Mouse (Mus musculus): Measurements from ENCODE around the gene Clcf1.
A peak's percentile ranks its signal among the peaks of the same experiment; 100 is the strongest.

Clcf1 gene

DNA sequence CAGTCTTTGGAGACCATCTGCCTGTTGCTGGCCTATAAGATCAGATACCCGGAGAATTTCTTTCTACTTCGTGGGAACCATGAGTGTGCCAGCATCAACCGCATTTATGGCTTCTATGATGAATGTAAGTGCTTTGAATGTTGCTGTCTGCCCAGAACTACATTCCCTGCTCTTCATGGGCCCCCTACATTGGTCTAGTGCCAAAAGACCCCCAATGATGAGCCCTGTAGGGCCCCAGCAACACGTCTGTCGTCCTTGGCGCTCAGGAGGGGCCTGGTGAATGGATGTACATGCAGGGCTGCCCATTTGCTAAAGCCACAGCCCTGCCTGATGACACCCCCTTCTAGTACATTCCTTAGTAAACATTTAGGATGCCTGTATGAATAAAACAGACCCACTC, 20.9 kb upstream of the Clcf1 start:
- DNase-seq, result no peak

DNA sequence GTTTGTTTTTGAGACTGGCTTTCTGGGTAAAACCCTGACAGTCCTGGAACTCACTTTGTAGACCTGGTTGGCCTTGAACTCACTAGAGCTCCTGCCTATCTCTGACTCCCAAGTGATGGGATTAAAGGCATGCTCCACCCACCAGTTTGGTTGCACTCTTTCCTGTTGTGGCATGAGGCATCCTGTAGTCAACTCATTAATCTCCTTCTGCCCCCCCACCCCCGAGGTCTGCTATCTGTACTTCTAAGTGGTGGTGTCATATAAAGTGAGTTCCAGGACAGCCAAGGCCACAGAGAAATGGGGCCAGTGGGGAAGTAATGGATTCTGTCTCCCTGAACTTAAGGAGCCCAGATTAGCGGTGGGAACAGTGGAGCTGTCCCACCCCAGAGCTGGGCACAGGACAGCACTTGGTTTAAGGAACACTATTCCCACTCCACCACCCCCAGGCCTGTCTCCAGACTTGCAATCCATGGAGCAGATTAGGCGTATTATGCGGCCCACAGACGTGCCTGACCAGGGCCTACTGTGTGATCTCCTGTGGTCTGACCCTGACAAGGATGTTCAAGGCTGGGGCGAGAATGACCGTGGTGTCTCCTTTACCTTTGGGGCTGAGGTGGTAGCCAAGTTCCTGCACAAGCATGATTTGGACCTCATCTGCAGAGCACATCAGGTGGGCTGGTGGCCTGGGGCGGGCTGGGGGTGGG, 19.9 kb upstream of the Clcf1 start:
- no peak for DNase-seq

DNA sequence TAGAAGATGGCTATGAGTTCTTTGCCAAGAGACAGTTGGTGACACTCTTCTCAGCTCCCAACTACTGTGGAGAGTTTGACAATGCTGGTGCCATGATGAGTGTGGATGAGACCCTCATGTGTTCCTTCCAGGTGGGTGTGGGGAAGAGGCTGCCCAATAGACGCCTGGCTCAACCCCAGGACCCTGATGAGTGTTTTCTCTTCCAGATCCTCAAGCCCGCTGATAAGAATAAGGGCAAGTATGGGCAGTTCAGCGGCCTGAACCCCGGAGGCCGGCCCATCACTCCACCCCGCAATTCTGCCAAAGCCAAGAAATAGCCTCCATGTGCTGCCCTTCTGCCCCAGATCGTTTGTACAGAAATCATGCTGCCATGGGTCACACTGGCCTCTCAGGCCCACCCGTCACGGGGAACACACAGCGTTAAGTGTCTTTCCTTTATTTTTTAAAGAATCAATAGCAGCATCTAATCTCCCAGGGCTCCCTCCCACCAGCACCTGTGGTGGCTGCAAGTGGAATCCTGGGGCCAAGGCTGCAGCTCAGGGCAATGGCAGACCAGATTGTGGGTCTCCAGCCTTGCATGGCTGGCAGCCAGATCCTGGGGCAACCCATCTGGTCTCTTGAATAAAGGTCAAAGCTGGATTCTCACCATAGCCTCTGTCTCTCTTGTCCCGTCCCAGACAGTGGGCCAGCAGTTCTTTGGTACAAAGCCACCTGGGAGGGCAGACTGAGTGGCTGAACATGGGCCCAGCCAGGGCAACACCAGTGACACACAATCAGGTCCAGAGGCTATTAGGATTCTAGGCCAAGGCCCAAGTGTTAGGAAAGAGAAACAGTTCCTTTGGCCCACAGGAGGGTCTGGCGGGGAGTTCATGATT, 19.0 kb upstream of the Clcf1 start:
- DNase-seq, result no peak

DNA sequence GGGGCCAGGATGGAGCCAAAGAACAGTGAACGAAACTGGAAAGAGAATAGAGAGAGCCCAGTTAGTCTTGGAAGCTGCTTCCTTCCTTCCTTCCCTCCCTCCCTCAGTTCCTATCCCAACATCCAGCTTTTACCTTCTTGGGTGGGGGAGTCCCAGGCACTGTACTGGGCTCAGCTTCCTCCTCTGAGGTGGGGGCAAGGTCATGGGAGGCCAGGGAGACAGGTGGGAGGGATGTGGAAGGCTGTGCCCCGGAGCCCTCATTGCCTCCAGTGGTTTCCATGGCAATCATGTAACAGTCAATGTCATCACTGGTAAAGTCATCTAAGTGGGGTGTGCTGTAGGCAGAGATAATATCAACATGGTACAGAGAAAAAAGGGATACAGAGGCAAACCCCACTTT, 18.0 kb upstream of the Clcf1 start:
- no peak for DNase-seq

DNA sequence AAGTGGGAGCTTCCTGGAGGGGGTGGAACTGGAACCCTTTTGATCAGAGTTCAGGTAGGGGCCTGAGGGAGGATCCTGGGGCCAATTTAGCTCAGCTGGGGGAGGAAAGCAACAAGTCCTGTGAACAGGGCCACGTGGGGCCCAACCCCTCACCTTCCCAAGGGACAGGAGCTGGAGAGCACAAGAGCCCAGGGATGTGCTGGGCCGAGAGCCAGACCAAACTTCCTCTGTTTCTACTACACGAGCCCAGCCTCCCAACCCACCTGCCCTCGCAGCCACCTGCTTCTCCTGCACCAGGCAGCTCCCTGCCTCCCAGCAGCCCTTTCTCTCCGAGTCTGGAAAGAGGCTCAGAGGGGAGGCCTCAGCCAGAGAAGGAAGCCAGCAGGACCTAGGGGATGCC, 17.5 kb upstream of the Clcf1 start:
- DNase-seq, result no peak

DNA sequence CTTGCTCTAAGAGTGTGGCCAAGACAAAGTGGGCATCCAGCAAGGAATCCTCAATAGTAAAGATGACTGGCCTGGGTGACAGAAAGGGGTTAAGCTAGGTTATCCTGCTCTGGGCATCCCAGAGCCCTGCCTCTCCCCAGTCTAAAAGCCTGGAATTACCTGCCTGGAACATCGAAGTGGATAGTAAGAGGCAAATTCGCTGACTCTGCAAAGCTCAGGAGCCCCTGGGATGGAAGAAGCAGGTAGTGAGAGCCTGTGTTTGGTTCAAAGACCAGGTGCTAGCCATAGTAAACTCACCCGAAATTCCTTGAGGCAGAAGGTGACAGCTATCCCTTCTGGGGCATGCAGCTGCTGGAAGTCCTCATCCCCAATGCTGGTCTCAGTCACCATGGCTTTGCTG, 16.9 kb upstream of the Clcf1 start:
- DNase-seq, result no peak

DNA sequence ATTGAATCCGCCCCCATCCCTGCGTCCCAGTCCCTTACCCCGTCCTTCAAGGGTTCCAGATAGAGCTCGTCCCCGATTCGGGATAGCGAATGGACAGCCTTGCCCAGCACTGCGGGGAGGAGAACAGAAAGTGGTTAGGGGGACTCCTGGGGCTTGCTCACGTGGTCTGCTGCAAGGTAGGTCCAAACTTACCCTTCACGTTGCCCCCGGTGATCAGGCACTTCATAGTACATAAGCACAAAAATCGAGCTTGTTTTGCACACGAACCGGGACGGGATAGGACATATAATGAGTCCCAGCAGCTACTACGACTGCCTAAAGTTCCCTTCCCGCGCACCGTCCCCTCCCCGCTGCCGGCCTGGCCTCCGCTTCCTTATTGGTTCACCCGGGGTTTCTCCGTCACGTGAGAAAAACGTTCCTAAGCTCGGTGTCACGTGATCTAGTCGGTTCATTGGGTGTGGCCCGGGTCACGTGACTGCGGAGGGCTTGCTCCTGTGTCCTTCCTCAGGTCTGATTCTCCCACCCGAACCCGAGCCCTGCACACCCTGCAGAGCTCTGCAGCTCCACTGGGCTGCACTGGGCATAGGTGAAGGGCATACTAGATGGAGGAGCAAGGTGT, 12.6 kb upstream of the Clcf1 start, which contains the start of gene Rad9a:
Rad9a (minus strand) TSS at position 372 of the 619 bp plus-strand sequence.
- peak; percentile 98 for DNase-seq

DNA sequence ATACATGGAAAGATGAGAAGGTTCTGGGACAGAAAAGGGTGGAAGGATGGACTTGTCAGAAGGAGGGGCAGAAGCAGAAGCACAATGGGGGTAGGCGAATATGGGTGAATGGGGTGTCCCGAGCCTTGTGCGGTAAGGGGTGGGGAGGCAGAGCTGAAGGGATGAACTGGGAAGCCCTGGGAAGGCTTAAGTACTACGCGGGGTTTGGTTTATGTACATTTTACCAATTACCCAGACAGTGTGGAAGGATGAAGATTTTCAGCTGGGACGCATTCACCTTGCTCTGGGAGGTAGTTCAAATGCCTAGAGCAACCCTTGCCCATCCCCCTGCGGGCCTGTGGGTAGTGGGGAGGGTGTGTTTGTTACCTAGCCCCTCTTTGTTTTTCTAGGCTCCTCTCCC, 11.9 kb upstream of the Clcf1 start:
- no peak for DNase-seq

DNA sequence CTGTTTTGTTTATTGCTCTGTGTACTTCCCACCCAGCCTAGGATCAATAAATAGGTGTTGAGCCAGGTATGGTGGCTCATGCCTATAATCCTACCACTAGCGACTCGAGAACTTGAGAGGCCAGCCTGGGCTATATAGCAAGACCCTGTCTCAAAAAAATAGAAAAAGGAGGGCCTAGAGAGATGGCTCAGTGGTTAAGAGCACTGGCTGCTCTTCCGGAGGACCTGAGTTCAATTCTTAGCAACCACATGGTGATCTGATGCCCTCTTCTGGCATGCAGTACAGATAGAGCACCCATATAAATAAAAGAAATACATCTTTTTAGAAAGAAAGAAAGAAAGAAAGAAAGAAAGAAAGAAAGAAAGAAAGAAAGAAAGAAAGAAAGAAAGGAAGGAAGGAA, 10.9 kb upstream of the Clcf1 start:
- DNase-seq, result no peak

DNA sequence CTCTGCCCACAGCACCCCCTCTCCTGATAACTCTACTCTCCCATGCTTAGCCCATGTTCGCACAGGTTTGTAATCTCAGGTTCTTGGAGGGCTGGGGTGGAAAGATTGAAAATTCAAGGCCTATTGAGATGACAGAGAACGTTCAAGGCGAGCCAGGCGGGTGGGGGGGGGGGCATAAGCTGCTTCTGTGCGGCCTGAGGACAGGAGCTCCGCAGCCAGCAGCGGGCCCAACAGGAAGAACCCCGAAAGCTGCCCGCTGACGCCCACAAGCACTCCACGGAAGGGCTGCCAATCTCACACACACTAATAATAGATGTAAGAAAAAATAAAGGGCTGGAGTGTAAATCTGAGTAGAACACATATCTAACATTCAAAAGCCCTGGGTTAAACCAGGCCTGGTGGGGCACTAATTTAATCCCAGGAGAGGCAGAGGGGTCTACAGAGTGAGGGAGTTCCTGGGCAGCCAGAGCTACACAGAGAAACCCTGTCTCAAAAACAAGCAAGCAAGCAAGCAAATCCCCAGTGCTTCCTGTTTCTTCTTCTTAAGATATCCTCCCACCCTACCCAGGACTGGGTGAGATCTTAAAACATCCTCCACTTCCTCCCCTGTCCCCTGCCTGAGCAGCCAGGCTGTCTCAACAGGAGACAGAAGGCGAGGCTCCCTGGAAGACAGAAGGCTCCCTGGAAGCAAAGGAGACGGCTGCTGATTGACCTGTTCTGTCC, 10.3 kb upstream of the Clcf1 start:
- no peak for DNase-seq

DNA sequence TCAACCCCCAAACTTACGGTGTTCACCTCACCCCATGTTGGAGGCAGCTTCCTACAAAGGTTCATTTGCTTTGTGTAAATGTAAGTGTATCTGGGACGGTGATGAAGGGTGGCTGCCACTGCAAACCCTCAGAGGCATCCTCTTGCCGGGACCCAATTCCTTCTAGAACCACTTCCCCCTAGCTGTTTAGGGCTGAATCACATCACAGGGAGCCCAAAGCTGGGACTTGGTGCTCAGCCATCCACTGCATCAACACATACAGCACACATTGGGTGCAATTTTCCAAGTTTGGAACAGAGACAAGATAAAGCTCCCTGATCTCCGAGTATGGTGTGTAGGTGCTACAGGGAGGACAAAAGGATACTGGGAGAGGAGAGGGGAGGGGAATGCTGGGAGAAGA, 9.1 kb upstream of the Clcf1 start:
- DNase-seq, result no peak

DNA sequence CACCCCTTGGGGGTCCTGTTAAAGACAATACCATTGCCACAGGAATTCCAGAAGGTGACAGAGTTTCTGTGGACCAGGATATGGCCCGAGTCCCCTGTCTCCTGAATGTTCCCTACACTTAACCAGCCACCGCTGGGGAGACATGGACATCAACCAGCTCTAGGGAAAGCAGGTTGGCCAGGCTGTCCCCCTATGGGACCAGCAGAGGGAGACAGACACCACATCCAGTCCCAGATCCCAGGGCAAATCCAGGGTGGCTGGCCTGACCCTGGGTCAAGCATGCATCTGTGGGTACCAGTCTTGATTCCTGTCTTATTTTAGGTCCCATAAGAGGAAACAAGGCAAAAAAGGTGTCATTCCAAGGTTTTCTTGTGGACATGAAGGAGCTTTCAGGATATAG, 7.1 kb upstream of the Clcf1 start:
- DNase-seq, result peak; percentile 79

DNA sequence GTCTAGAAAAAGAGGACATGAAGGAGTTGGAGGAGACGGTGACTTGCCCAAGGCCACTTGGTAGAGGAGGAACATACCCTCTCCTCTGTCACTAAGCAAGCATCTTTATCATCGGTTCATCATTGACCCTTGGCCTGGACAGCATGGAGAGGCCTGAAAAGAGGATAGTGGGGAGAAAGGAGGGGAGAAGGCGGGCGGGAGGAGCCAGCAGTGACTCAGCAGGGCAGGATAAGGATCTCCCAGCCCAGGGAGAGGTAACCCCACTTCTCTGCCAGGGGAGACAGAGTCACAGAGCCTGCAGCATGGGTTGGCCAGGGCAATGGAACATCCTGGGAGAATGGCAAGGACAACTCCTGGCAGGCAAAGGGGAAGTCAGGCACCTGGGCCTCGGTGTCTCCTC, 5.5 kb upstream of the Clcf1 start:
- DNase-seq, result no peak

DNA sequence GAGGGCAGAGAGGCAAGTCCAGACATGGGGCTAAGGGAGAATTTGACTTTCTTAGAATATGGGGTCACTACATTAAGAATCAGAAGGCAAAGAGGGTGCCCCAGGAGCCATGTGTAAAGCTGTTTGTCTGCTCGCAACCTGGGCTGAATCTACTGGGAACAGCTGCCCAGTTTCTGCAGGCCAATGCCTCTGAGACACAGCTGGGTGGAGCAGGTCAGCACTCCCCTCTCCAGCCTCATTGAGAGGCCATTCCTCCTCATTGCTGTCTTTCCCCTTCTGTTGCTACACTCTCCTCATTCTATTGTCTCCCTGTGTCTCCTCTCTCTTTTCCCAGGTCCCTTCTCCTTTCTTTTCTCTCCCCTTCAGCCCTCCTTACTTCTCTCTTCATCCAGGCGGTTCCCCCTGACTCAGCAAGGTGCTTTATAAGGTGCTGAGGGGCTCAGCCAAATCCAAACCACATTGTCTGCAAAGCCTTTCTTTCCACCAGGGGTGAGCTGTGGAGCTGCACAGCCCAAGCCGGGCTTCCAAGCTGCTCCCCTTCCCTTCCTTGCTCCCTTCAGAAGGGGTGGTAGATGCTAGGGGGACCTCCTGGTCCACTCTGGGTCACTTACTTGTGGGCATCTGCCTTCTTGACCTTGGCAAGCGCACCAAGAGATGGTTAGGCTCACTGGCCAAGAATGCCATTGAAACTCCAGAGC, 2.0 kb upstream of the Clcf1 start:
- no peak for DNase-seq

DNA sequence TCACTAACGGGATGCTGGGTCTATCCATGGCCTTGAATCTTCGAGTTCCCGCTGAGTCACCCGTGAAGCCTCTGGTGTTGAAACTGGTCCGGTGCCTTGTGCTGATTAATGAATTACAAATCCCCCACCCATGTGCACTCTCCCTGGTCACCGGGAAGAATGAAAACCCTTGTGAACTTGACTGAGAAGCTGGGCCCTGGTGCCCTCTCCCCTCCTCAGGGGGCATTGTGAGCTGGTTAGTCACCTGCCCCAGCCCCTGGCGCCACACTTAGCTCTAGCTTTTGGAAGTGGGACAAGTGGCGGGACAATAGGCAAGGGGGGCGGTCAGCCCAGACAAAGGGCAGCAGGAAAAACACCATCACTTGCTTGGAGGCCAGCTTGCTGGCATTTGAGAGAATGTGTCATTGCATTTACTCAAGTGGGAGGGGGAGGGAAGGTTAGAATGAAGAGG, 489 bp upstream of the Clcf1 start:
- peak; percentile 75 for DNase-seq

DNA sequence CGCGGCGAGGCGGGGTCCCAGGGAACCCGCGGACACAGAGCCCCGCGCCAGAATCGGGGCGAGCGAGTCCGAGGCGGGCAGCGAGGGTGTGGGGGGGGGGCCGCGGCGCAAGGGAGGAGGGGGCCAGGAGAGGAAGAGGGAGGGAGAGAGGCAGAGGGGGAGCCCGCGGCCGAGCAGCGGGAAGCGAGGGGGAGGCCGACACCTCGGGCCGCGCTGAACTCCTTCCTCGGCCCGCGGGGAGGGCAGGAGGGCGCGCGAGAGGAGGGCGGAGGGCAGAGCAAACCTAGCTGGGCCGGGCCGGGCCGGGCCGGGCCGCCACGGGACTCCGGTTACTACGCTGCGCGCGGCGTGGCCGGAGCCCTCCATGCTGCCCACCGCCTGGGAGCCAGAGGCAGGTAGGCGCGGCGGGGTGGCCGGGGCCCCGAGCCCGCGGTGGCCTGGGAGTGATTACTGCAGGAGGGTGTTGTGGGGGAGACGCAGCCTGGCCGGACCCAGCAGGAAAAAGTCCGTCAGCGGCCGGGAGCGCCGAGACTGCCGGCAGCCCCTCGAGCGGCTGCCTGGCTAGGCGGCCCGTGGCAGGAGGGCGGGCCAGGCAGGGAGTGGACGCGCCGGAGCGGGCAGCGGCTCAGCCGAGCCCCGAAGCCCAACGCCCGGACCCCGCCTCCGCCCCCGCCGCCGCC, 873 bp downstream of the Clcf1 start:
- no peak for DNase-seq

DNA sequence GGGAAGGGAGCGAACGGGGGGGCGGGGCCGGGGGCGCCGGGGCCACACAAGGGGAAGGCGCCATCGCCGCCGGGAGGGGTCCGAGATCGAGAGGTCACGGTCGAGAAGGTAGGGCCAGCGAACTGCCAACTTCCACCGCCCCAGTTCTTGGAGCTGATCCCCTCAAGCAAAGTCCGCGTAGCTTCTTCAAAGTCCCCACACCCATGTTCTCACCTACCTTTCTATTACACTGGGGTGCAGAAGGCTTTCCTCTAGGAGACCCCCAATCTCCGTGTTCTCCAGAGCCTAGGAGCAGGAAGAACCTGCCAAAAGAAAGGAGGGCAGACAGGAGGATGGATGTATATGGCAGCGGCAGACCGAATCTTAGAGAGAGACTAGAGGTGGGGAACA, 1.4 kb downstream of the Clcf1 start:
- no peak for DNase-seq

DNA sequence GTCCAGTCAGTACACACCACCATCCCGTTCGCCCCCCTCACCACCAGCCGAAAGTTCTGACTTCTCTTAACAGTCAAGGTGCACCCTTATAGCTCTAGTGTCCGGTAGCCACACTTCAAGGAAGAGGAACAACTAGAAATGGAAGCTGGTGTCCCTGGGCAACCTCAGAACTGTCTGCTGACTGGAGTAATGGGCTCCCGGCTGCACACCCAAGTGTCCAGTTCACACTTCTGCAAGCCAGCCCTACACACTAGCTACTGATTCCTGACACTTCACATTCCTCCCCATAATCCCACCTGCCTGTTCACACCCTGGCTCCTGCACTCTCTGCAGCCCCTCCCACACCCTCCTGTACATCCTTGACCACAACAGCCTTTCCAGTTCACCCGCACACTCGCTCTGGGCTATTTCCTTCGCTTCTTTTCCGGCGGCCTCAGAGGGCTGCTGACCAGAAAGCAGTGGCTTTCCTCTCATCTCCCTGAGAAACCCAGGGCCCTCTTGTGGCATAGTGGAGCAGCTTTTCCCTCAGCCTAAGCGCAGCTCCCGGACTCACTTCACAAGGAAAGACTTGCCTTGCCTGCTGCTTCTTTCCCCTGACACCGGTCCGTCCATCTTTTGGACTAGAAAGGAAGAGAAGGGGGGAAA, 2.1 kb downstream of the Clcf1 start:
- DNase-seq, result no peak

DNA sequence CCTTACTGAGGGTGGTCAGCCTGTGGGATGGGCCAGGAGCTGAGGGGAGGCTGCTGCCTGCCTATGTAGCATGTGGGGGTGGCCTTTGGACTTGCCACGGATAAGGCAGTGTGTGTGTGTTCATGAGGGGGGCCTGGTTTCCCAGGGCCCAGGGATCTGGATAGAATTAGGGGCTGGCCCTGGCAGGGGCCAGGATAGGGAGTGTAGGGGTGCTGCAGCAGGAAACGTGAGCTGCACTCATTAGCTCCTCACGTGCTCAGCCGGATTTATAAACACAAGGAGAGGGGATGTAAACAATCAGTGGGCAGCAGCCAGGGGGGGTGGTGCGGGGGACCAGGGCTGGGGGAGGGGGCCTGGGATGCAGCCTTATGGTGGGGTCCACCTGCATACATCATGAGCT, 3.1 kb downstream of the Clcf1 start:
- DNase-seq, result no peak

DNA sequence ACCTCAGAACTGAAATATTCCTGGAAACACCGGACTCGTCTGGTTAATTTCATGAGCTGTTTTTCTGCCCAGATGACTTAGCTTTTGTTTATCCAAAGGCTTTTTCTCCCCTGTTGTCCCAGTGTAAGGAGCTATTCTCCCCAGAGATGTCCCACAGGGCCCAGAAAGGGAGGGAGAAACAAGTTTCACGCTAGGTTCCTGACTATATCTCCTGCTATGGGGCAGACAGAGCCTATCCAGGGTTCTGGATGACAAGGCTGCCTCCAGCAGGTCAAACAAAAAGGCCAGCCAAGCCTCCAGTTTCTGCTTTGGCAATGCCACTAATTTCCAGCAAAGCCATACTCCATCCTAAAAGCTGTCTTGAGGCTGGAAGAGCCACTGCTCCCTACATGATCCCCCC, 3.8 kb downstream of the Clcf1 start:
- no peak for DNase-seq

DNA sequence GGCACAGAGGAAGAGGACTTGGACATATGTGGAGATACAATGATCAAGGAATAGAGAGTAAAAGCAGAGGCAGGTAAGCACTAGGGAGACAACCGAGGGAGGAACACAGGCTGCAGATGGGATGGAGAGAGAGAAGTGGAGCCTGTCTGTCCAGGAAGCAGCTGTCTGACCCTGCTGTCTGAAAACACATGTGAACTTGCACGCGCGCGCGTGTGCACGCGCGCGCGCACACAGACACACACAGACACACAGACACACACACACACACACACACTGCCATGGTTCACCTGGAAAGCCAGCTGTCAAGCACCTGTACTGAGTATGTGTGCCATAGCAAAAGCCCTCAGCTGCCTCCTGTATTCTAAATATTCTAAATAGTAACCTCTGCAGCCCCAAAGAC, 4.3 kb downstream of the Clcf1 start:
- no peak for DNase-seq

DNA sequence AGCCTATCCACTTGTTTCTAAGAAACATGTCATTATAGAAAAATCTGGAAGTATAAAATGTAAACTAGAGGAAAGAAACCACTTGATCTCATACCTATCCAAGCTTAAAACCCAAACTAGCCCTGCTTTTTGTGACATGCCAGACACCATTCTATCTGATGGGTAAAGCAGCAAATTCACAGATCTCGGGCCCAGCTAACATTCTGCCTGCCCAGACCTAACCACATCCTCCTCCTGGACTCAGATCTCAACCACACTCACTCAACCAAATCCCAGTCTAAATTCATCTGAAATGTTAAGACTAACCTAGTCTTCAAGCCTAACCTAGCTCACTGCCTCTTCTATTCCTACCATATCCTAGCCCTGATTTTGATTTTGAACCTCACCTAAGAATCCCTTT, 4.7 kb downstream of the Clcf1 start:
- no peak for DNase-seq
